Mouse (Mus musculus) lung, postnatal 0 days (tissue): ENCODE results near the gene Defb5. TPM values are rescaled to one million over a fixed set of nuclear protein-coding genes. Genes with fewer than 3 reads are reported as not detected.
"Not testable (repeated sequence)": the region's sequence is repeated elsewhere in the genome, so short reads cannot be mapped to it uniquely, and the experiment has no call there.

ENCODE experiments used
- ATAC-seq: fragments of 200-750 bp; cut with Nextera tagmentation; 2 replicates; pipeline ENCODE4 v1.8.0; 2017; ENCODE audit warnings: moderate library complexity
- DNase-seq: peaks from one replicate; pipeline ENCODE4 v3.0.0-alpha.2; 2016; ENCODE audit warnings: low spot score
- H3K27ac ChIP-seq: fragments of 300-500 bp; sonication (generic); 2 replicates; pipeline ENCODE4 v1.5.1; 2014; ENCODE audit warnings: antibody characterized with exemption, mild to moderate bottlenecking, low read length, mixed read lengths
- H3K27me3 ChIP-seq: fragments of 300-500 bp; sonication (generic); replicated peaks from 2 replicates; pipeline ENCODE4 v1.6.1; 2014; ENCODE audit warnings: low read length, mixed read lengths; ENCODE audit not compliant: insufficient read depth
- H3K36me3 ChIP-seq: fragments of 300-500 bp; sonication (generic); 2 replicates; pipeline ENCODE4 v1.6.1; 2014; ENCODE audit warnings: low read length, mixed read lengths; ENCODE audit not compliant: insufficient read depth
- H3K4me1 ChIP-seq: fragments of 300-500 bp; sonication (generic); 2 replicates; pipeline ENCODE4 v1.6.1; 2014; ENCODE audit warnings: antibody characterized with exemption, low read depth, low read length, mixed read lengths; ENCODE audit not compliant: insufficient read depth
- H3K4me2 ChIP-seq: fragments of 300-500 bp; sonication (generic); replicated peaks from 2 replicates; pipeline ENCODE4 v1.6.1; 2014; ENCODE audit warnings: low read depth, mild to moderate bottlenecking, low read length, moderate library complexity, mixed read lengths
- H3K4me3 ChIP-seq: fragments of 300-500 bp; sonication (generic); 2 replicates; pipeline ENCODE4 v1.5.1; 2014; ENCODE audit warnings: low read depth, low read length
- H3K9ac ChIP-seq: fragments of 300-500 bp; sonication (generic); replicated peaks from 2 replicates; pipeline ENCODE4 v1.6.1; 2014; ENCODE audit warnings: low read depth, mild to moderate bottlenecking
- H3K9me3 ChIP-seq: fragments of 300-500 bp; sonication (generic); 2 replicates; pipeline ENCODE4 v1.6.1; 2016; ENCODE audit warnings: low read length, mixed read lengths
- CTCF ChIP-seq: IDR thresholded peaks from 2 replicates; pipeline ENCODE4 v1.5.1; 2016; ENCODE audit warnings: antibody characterized with exemption, mild to moderate bottlenecking
- EP300 ChIP-seq: IDR thresholded peaks from 2 replicates; pipeline ENCODE4 v1.6.1; 2016; ENCODE audit warnings: antibody characterized with exemption, mild to moderate bottlenecking, control low read depth
- WGBS: fragments of 180-500 bp; shearing (Covaris S2); extraction: QIAGEN DNeasy Blood & Tissue Kit; methylation state at CpG from one replicate; pipeline ENCODE4 v1.1.7; 2014; 5-methylcytosine and 5-hydroxymethylcytosine counted together
- polyA plus RNA-seq: library from polyadenylated mRNA; unstranded; fragments of >200 nt; fragmentation: Nextera tagmentation; extraction: Ambion mirVana; gene quantifications from 2 replicates; pipeline ENCODE4 v1.2.1, GENCODE M21; 2015

Gene Defb5
- polyA plus RNA-seq: not detected in 2 replicates

DNA sequence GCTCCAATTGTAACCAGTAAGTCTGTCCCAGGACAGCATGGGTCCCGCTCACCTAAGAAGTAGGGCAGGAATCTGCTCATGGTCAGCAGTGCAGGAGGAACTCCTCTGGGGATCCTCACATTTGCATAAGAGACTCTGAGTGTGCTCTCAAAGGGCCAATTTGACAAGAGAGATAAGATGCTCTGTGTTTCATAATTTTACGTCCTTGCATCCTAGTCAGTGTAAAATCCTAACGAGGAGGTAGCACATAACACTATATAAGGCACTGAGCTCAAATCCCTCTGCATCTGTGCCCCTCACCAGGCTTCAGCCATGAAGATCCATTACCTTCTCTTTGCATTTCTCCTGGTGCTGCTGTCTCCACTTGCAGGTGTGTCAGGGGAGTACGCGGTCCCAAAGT, at the start of gene Defb5:
Gene Defb5, plus strand, starts transcription at position 301 of the 400 bp plus-strand sequence.
- WGBS: 87% methylated on average over 5 of the region's 5 CpGs
- Histone ChIP-seq H3K4me3 (no peak within 1 kb of the TSS), H3K27me3 (no peaks in the 10 kb centered on the region), H3K9me3 (no peaks in the 10 kb centered on the region), H3K27ac (no peak within 1 kb of the TSS), H3K4me1 (no peaks in the 10 kb centered on the region), H3K9ac (no peak within 1 kb of the TSS), H3K36me3 (no peaks in the 10 kb centered on the region), H3K4me2 (no peak within 1 kb of the TSS)
- ATAC-seq: no peak
- no peak for DNase-seq
- TF ChIP-seq EP300 (no peak), CTCF (no peak)

- 43% methylated on average over 1 of the region's 1 CpGs for WGBS
- TF ChIP-seq EP300 (no peak), CTCF (no peak)
- Histone ChIP-seq H3K27me3 (no peaks in the 10 kb centered on the region), H3K9me3 (no peaks in the 10 kb centered on the region), H3K27ac (no peak within 1 kb of the TSS), H3K4me2 (no peak within 1 kb of the TSS), H3K4me1 (no peaks in the 10 kb centered on the region), H3K4me3 (no peak within 1 kb of the TSS), H3K36me3 (no peaks in the 10 kb centered on the region), H3K9ac (no peak within 1 kb of the TSS)
- no peak for ATAC-seq
- no peak for DNase-seq
These were observed 22.2 kb upstream of the Defb5 start, which contains the start of gene Defb6 for GRCm38 (mm10) chr8:19225161-19225560. TSS of gene Defb6 (plus strand) at chr8:19225478.

DNA sequence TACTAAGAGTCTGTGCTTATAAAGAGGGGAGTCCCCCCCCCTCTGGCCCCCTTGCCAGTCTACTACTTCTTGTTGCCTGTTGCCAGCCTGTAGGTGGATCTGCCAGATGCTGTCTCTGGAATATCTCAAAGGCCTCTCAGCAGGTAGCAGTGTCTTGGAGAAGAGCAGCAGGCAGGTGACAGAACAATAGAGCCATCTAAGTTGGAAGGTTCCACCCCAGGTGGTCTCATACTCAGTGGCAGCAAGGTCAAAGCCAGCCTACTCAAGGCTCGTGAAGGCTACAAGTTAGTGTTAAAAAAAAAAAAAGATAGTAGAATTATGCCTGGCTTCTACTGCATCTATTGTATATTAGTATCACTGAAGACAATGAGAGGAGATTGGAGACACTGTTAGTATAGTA, 9.3 kb upstream of the Defb5 start:
- no peaks in the 10 kb centered on the region for H3K4me1 ChIP-seq
- no peak overlapping the region for H3K9ac ChIP-seq
- ATAC-seq (no peak), DNase-seq (no peak)
- no peak overlapping the region for H3K4me2 ChIP-seq
- H3K36me3 ChIP-seq: no peaks in the 10 kb centered on the region
- no peak overlapping the region for H3K4me3 ChIP-seq
- WGBS: 65% methylated on average over 1 of the region's 1 CpGs
- no peaks in the 10 kb centered on the region for H3K9me3 ChIP-seq
- no peak for TF ChIP-seq EP300
- TF ChIP-seq CTCF: no peak
- no peak overlapping the region for H3K27ac ChIP-seq
- no peaks in the 10 kb centered on the region for H3K27me3 ChIP-seq

DNA sequence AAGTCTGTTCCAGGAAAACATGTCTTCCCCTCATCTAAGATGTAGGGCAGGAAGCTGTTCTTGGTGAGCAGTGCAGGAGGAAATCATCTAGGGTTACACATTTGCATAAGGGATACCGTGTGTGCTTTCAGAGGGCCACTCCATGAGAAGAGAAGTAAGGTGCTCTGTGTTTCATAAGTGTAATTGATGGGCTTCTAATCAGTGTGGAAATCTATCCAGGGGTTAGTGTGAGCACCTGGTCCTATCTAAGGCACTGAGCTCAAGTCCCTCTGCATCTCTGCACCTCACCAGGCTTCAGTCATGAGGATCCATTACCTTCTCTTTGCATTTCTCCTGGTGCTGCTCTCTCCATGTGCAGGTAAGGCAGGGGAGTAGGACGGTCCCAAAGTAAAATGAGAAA, 7.8 kb upstream of the Defb5 start, which contains the start of gene Defb46:
Gene Defb46, plus strand, starts transcription at position 301 of the 400 bp plus-strand sequence.
- DNase-seq (no peak), ATAC-seq (no peak)
- Histone ChIP-seq H3K9me3 (no peaks in the 10 kb centered on the region), H3K27me3 (no peaks in the 10 kb centered on the region), H3K4me3 (no peak within 1 kb of the TSS), H3K9ac (no peak within 1 kb of the TSS), H3K4me2 (no peak within 1 kb of the TSS), H3K36me3 (no peaks in the 10 kb centered on the region), H3K4me1 (no peaks in the 10 kb centered on the region), H3K27ac (no peak within 1 kb of the TSS)
- TF ChIP-seq CTCF: no peak
- TF ChIP-seq EP300: no peak
- WGBS: 58% methylated on average over 2 of the region's 2 CpGs

DNA sequence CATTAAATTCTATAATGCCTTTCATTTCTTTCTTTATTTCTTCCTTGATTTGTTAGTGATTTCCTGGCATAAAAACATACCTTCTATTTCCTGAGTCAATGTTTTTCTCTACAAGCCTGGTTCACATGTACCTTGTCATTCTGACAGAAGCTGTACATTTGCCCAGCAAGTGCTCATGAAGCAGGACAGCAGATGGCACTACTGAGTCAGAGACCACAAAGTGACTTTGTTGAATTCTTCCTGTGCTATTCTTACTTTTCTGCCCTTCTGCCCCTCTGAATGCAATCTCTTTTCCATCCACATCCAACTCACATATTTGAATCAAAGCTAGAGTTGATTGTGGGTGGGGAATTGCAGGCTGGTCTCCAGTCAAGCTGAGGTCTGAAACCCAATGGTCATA, 10.8 kb downstream of the Defb5 start:
- Histone ChIP-seq H3K9ac (no peak overlapping the region), H3K27me3 (no peaks in the 10 kb centered on the region), H3K36me3 (no peaks in the 10 kb centered on the region), H3K27ac (no peak overlapping the region), H3K4me1 (no peaks in the 10 kb centered on the region), H3K9me3 (no peaks in the 10 kb centered on the region), H3K4me2 (no peak overlapping the region), H3K4me3 (no peak overlapping the region)
- TF ChIP-seq EP300 (no peak), CTCF (no peak)
- no peak for ATAC-seq
- DNase-seq: no peak

- no peak overlapping the region for H3K4me2 ChIP-seq
- no peaks in the 10 kb centered on the region for H3K4me1 ChIP-seq
- H3K27ac ChIP-seq: no peak overlapping the region
- H3K9me3 ChIP-seq: no peaks in the 10 kb centered on the region
- H3K36me3 ChIP-seq: no peaks in the 10 kb centered on the region
- DNase-seq (no peak), ATAC-seq (no peak)
- TF ChIP-seq EP300 (no peak), CTCF (no peak)
- 28% methylated on average over 3 of the region's 3 CpGs for WGBS
- no peaks in the 10 kb centered on the region for H3K27me3 ChIP-seq
- no peak overlapping the region for H3K9ac ChIP-seq
- no peak overlapping the region for H3K4me3 ChIP-seq
These were observed 12.3 kb downstream of the Defb5 start for GRCm38 (mm10) chr8:19259667-19260066.

GRCm38 (mm10) chr8:19293060-19293459, 45.7 kb downstream of the Defb5 start, which contains the start of gene Defb3:
TSS of gene Defb3 (plus strand) at chr8:19293360.
- not testable (repeated sequence) for H3K27me3 ChIP-seq, H3K9me3 ChIP-seq, H3K4me2 ChIP-seq, H3K9ac ChIP-seq, ATAC-seq, DNase-seq, H3K4me1 ChIP-seq, H3K4me3 ChIP-seq, H3K27ac ChIP-seq, H3K36me3 ChIP-seq
- 63% methylated on average over 2 of the region's 2 CpGs for WGBS

GRCm38 (mm10) chr8:19298361-19298760, 51.0 kb downstream of the Defb5 start:
- H3K27me3 ChIP-seq, H3K27ac ChIP-seq, H3K4me3 ChIP-seq, H3K36me3 ChIP-seq, H3K9ac ChIP-seq, H3K4me1 ChIP-seq, H3K9me3 ChIP-seq, H3K4me2 ChIP-seq, ATAC-seq, DNase-seq: not testable (repeated sequence)
- WGBS: 53% methylated on average over 3 of the region's 3 CpGs
